ENCODE assay signal across 24 mouse cellular contexts in the genomic region with DNA sequence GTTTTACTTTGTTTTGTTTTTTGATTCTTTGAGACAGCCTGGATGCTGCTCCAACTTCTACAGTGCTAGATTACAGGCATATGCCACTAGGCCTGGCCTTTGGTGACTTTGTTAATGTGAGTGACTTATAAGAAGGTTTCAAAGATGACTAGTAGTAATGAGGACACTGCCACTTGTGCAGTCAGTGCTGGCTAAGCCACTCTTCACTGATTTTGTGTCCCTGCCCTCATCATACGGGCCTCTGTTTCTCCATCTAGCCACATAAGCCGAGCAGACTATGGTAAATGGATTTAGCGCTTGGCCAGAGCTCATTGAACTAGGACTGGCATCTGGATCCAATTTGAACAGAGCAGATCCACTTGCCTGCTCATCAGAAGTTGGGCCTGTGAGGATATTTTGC. TPM values are rescaled to one million over a fixed set of nuclear protein-coding genes. Genes with fewer than 3 reads are reported as not detected.
DNase-seq lines count a peak whose midpoint lies in the region; ATAC-seq lines count a peak whose summit lies in the region.
"Had no signal": no experiment of that assay in that cellular context is flagged by ENCODE, and none has a peak within 500 bp of the region (broad histone marks: within the 10 kb centered on the region; RNA-seq: fewer than 3 reads in every experiment).

No protein-coding gene starts in this region.

- no peak overlapping the region for H3K4me3 ChIP-seq in embryonic facial prominence, embryonic 14.5 days (ENCODE audit: low read depth, low read length)
- H3K4me3 ChIP-seq: embryonic facial prominence, embryonic 13.5 days; forebrain, embryonic 13.5 days; forebrain, embryonic 15.5 days had no signal

- no peaks in the 10 kb centered on the region for H3K9me3 ChIP-seq in embryonic facial prominence, embryonic 14.5 days (ENCODE audit: control insufficient read depth, low read length)
- H3K9me3 ChIP-seq: embryonic facial prominence, embryonic 13.5 days; forebrain, embryonic 13.5 days; forebrain, embryonic 15.5 days had no signal

- no peaks in the 10 kb centered on the region for H3K36me3 ChIP-seq in embryonic facial prominence, embryonic 14.5 days (ENCODE audit: control insufficient read depth, insufficient read depth, low read length)
- H3K36me3 ChIP-seq: embryonic facial prominence, embryonic 13.5 days; forebrain, embryonic 15.5 days; G1E had no signal

- H3K9ac ChIP-seq in embryonic facial prominence, embryonic 14.5 days (ENCODE audit: low read depth, low read length): no peak overlapping the region
- H3K9ac ChIP-seq: embryonic facial prominence, embryonic 13.5 days; forebrain, embryonic 13.5 days; forebrain, embryonic 15.5 days; forebrain, postnatal 0 days had no signal

- 40% methylated on average over 3 of the region's 3 CpGs for WGBS in embryonic facial prominence, embryonic 14.5 days

- H3K27ac ChIP-seq in embryonic facial prominence, embryonic 14.5 days (replicated peaks; ENCODE audit: low read depth, low read length): no peak overlapping the region
- H3K27ac ChIP-seq: embryonic facial prominence, embryonic 13.5 days; forebrain, embryonic 13.5 days; forebrain, embryonic 15.5 days had no signal

- no peak for ATAC-seq in embryonic facial prominence, embryonic 14.5 days (ENCODE audit: low read depth)
- ATAC-seq: activated CD4-positive, CD25-positive, alpha-beta regulatory T cell, adult 4 months; CD4-positive, CD25-positive, alpha-beta regulatory T cell, adult 4 months; forebrain, embryonic 13.5 days; forebrain, embryonic 15.5 days; forebrain, postnatal 0 days; Patski had no signal

- no peak overlapping the region for H3K4me2 ChIP-seq in embryonic facial prominence, embryonic 14.5 days (ENCODE audit: low read depth, low read length)
- H3K4me2 ChIP-seq: embryonic facial prominence, embryonic 13.5 days; forebrain, embryonic 13.5 days; forebrain, embryonic 15.5 days had no signal

- 0 out of 2 replicates have a peak, but pooled peaks cover 7% of the 10 kb centered on the region for H3K4me1 ChIP-seq in embryonic facial prominence, embryonic 14.5 days (ENCODE audit: control insufficient read depth, insufficient read depth, low read length)
- H3K4me1 ChIP-seq: forebrain, embryonic 13.5 days; forebrain, embryonic 15.5 days had no signal

- peak; percentile 36 for DNase-seq in embryo, embryonic 11 days
- no peak for DNase-seq in embryo, embryonic 10 days (ENCODE audit: low spot score)
- DNase-seq in heart, adult 11 months: peak; percentile 60
- DNase-seq in heart, postnatal 10 days: no peak
- peak; percentile 37 for DNase-seq in embryonic facial prominence, embryonic 14.5 days (ENCODE audit: low spot score)
- DNase-seq: adrenal gland, adult 8-10 months; adrenal gland, postnatal 14 days; adrenal gland, postnatal 36 days; B cell, adult 2 months; cerebellum, adult 18-20 months; cerebellum, adult 8-10 months; cerebellum, adult 9-11 months; cerebellum, postnatal 14 days; cerebellum, postnatal 36 days; forebrain, postnatal 0 days had no signal

- no peaks in the 10 kb centered on the region for H3K27me3 ChIP-seq in embryonic facial prominence, embryonic 14.5 days (replicated peaks; ENCODE audit: control insufficient read depth, insufficient read depth, low read length)
- H3K27me3 ChIP-seq: CH12.LX; embryonic facial prominence, embryonic 13.5 days; forebrain, embryonic 13.5 days; forebrain, embryonic 15.5 days; Patski had no signal

- intact Hi-C loops in heart, postnatal 10 days (cut with DNase I): no loop called here

RNA-seq across cellular contexts. Expression of gene Sstr4, which starts 8.7 kb away (rescaled TPM):
- under 1 TPM; 0.77 to 0.89 TPM for total RNA-seq in heart, postnatal 10 days (2021)
- 4.1 and 4.9 TPM in 2 replicates for polyA plus RNA-seq in embryonic facial prominence, embryonic 14.5 days (2014; fragmentation: Nextera tagmentation; extraction: Ambion mirVana)
- total RNA-seq: CH12.LX; common myeloid progenitor, adult 5-6 weeks; G1E had no signal
- polyA plus RNA-seq: activated CD4-positive, CD25-positive, alpha-beta regulatory T cell, adult 4 months; CD4-positive, CD25-positive, alpha-beta regulatory T cell, adult 4 months; G1E; Patski had no signal

RNA-seq across cellular contexts. Expression of gene Thbd, which starts 21.5 kb away (rescaled TPM):
- total RNA-seq in heart, postnatal 10 days (2021): 10 to 100 TPM; 54.0 to 55.4 TPM
- polyA plus RNA-seq in embryonic facial prominence, embryonic 14.5 days (2014; fragmentation: Nextera tagmentation; extraction: Ambion mirVana): 29.7 and 31.4 TPM in 2 replicates
- total RNA-seq: CH12.LX, G1E had no signal
- polyA plus RNA-seq: G1E, Patski had no signal

RNA-seq across cellular contexts. Expression of gene Cd93, which starts 56.9 kb away (rescaled TPM):
- 100 to 1,000 TPM; 163 to 201 TPM for total RNA-seq in heart, postnatal 10 days (2021)
- 14.0 and 14.6 TPM in 2 replicates for polyA plus RNA-seq in embryonic facial prominence, embryonic 14.5 days (2014; fragmentation: Nextera tagmentation; extraction: Ambion mirVana)

Comparison
In these comparisons a context has a peak if more than half of its experiments do, and no peak if none do; other contexts are left out.
1. DNase-seq: peak in embryo, embryonic 11 days (single experiment), heart, adult 11 months (single experiment) and embryonic facial prominence, embryonic 14.5 days (single experiment); none in embryo, embryonic 10 days (single experiment) and heart, postnatal 10 days (0 of 2).